Mouse (Mus musculus) hindlimb bud, embryonic 11.5 days (tissue): ENCODE results near the gene Slc12a5.

Source experiments
- DNase-seq: peaks from one replicate; pipeline ENCODE4 v3.0.0-alpha.2; 2012; ENCODE audit warnings: low read depth, low spot score; ENCODE audit errors: extremely low spot score

The Slc12a5 gene

GRCm38 (mm10) chr2:164975611-164976010 is 15.0 kb downstream of the Slc12a5 start:
- no peak for DNase-seq

GRCm38 (mm10) chr2:164979749-164980148 is 19.1 kb downstream of the Slc12a5 start:
- DNase-seq = no peak

- DNase-seq = no peak
Measured at GRCm38 (mm10) chr2:164985962-164986361, 25.4 kb downstream of the Slc12a5 start.

- no peak for DNase-seq
Measured at GRCm38 (mm10) chr2:164986371-164987027, 25.9 kb downstream of the Slc12a5 start.

- DNase-seq = no peak
Measured at GRCm38 (mm10) chr2:164988777-164989176, 28.2 kb downstream of the Slc12a5 start.

- DNase-seq = no peak
Measured at GRCm38 (mm10) chr2:164991111-164991510, 30.5 kb downstream of the Slc12a5 start.

GRCm38 (mm10) chr2:164991808-164992207 is 31.2 kb downstream of the Slc12a5 start:
- no peak for DNase-seq

GRCm38 (mm10) chr2:164994156-164994555 is 33.6 kb downstream of the Slc12a5 start:
- no peak for DNase-seq

- DNase-seq = no peak
Measured at GRCm38 (mm10) chr2:164994659-164995428, 34.2 kb downstream of the Slc12a5 start.

GRCm38 (mm10) chr2:164995976-164996375 is 35.4 kb downstream of the Slc12a5 start:
- no peak for DNase-seq

GRCm38 (mm10) chr2:164996848-164997720 is 36.5 kb downstream of the Slc12a5 start:
- no peak for DNase-seq

- DNase-seq = no peak
Measured at GRCm38 (mm10) chr2:164997721-164998428, 37.3 kb downstream of the Slc12a5 start.

GRCm38 (mm10) chr2:165001958-165002357 is 41.4 kb downstream of the Slc12a5 start:
- DNase-seq = no peak

GRCm38 (mm10) chr2:165003108-165003507 is 42.5 kb downstream of the Slc12a5 start:
- no peak for DNase-seq

- no peak for DNase-seq
Measured at GRCm38 (mm10) chr2:165004237-165004636, 43.6 kb downstream of the Slc12a5 start.

- no peak for DNase-seq
Measured at GRCm38 (mm10) chr2:165006813-165007212, 46.2 kb downstream of the Slc12a5 start.

- no peak for DNase-seq
Measured at GRCm38 (mm10) chr2:165007986-165008385, 47.4 kb downstream of the Slc12a5 start.

GRCm38 (mm10) chr2:165009161-165009560 is 48.6 kb downstream of the Slc12a5 start:
- no peak for DNase-seq

GRCm38 (mm10) chr2:165009581-165009980 is 49.0 kb downstream of the Slc12a5 start:
- DNase-seq = no peak

- no peak for DNase-seq
Measured at GRCm38 (mm10) chr2:165010351-165010750, 49.7 kb downstream of the Slc12a5 start.

GRCm38 (mm10) chr2:165014935-165015334 is 54.3 kb downstream of the Slc12a5 start:
- DNase-seq = no peak
